Mouse (Mus musculus): ENCODE results near the gene Use1.

Use1 gene

DNA sequence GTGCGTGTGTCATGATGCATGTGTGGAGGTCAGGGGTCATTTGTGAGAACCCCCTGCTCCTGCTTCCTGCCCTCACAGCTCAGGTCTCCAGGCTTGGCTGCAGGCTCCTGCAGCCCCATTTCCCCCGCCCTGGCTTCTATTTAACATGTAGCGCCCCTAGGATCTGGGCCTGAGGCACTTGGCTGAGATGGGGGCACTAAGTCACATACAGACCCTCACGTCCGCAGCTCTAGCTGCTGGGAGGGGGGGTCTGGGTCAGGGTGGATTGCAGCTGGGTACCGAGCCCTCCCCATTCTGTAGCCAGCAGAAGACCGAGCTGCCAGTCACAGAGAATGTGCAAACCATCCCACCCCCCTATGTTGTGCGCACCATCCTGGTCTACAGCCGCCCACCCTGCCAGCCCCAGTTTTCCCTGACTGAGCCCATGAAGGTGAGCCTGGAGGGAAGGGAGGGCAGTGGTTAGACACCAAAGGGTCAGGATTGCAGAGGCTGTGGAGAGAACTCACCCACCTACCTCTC is 35.9 kb downstream of the Use1 start:
- DNase-seq (ENCODE audit: low spot score in 2 of 2): no peak

DNA sequence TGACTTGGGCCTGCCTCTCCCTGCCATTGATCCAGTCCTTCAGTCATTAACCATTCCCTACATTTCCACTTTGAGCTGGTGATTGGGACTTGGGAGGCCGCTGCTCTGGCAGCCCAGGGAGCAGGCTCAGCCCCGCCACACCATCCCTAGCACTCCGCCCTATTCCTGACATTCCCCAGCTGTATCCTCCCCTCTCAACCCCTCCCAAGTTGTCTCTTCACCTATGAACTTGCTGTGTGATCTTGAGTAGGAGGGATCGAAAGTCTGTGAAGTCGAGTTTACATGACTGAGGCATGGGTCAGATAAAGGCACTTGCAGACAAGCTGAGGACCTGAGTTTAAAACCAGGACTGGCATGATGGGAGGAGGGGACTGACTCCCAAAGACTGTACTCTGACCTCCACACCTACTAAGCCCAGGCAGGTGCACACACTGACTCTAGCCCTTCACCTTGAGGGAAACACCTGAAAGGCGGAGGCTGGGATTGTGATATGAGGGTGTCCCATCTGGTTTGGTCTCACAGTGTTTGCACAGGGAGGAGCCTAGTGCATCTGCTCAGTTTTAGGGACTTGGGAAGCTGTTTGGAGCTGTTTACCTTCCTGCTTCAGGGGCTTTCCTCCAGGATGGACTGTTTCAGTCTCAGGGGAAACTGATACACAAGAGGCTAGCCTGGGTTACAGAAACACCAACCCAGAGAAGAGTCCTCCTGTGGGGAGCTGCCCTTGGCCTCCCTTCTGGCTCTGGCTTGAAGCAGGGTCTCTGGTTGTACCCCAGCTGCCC is 36.6 kb downstream of the Use1 start:
- DNase-seq (ENCODE audit: low spot score in 2 of 2): no peak

GRCm38 (mm10) chr8:71404011-71404410 is 37.4 kb downstream of the Use1 start:
- no peak for DNase-seq (ENCODE audit: low spot score in 2 of 2)

- DNase-seq (ENCODE audit: low spot score in 2 of 2): no peak
These were observed 38.3 kb downstream of the Use1 start for GRCm38 (mm10) chr8:71404951-71405351.

GRCm38 (mm10) chr8:71405401-71406098 is 38.9 kb downstream of the Use1 start, which contains the start of gene Ankle1:
Gene Ankle1 (plus strand): TSS chr8:71406010.
- DNase-seq (ENCODE audit: low spot score in 2 of 2): peak; percentile 90 to 94

GRCm38 (mm10) chr8:71406099-71407015 is 39.7 kb downstream of the Use1 start:
- peak; percentile 66 to 73 for DNase-seq (ENCODE audit: low spot score in 2 of 2)

GRCm38 (mm10) chr8:71407441-71407840 is 40.8 kb downstream of the Use1 start:
- no peak for DNase-seq (ENCODE audit: low spot score in 2 of 2)

GRCm38 (mm10) chr8:71408231-71408630 is 41.6 kb downstream of the Use1 start:
- no peak for DNase-seq (ENCODE audit: low spot score in 2 of 2)

GRCm38 (mm10) chr8:71411535-71412273 is 45.1 kb downstream of the Use1 start:
- DNase-seq (ENCODE audit: low spot score in 2 of 2): no peak
